8 mouse cellular contexts compared by ENCODE assay signal in the genomic region with DNA sequence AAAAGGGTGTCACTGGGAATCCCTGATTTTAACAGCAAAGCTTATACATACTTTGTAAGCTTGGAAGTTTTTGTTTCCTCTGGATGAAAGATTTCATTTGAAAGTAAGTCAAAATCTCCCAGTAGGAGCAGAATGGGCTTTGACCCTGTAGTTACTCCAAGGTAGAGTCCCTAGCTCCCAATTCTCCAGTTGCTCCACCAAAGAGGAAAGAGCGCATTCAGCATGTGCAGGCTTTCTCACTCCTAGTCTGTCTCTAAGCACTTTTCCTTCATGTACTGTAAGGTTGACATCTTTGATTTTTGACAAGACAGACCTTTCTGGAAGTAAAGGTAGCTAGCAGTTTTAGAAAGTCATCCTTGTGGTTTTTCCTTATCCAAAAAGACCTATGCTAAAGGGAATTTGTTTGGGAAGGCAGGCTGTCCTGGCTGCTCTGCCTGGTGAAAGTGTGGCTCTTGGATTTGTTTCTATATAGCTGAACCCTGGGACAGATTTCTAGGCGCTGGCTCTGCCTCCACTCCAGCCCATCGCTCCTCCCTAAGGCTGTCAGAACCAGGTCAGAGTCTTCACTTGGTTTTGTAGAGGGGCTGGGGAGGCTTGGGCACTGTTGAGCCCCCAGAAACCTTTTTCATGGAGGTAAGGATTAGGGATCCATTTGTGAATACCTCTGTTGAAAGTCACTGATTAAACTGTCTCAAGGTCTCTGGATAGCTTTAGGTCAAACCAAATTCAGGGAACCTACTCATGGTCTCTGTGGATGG. TPM values are rescaled to one million over a fixed set of nuclear protein-coding genes. Genes with fewer than 3 reads are reported as not detected.
A peak's percentile ranks its signal among the peaks of the same experiment; 100 is the strongest.
DNase-seq lines count a peak whose midpoint lies in the region; ATAC-seq lines count a peak whose summit lies in the region.

No protein-coding gene starts in this region.

- peaks cover 48% of the 10 kb centered on the region for H3K36me3 ChIP-seq in forebrain, embryonic 10.5 days (replicated peaks)
- H3K36me3 ChIP-seq in limb, embryonic 12.5 days, result peaks cover 33% of the 10 kb centered on the region
- H3K36me3 ChIP-seq in neural tube, embryonic 14.5 days (ENCODE audit: control insufficient read depth, insufficient read depth, low read length), result no peaks in the 10 kb centered on the region

- ATAC-seq in limb, embryonic 12.5 days (ENCODE audit: insufficient number of reproducible peaks, insufficient read depth, low FRiP score, low TSS enrichment, low read depth), result no peak
- no peak for ATAC-seq in neural tube, embryonic 14.5 days (ENCODE audit: low read depth)

- 90% methylated on average over 3 of the region's 3 CpGs for WGBS in forebrain, embryonic 10.5 days
- WGBS in limb, embryonic 12.5 days, result 94% methylated on average over 3 of the region's 3 CpGs
- WGBS in neural tube, embryonic 14.5 days, result 89% methylated on average over 3 of the region's 3 CpGs

- no peaks in the 10 kb centered on the region for H3K9me3 ChIP-seq in forebrain, embryonic 10.5 days
- H3K9me3 ChIP-seq in limb, embryonic 12.5 days, result no peaks in the 10 kb centered on the region
- no peaks in the 10 kb centered on the region for H3K9me3 ChIP-seq in neural tube, embryonic 14.5 days (ENCODE audit: control insufficient read depth, low read length)

- peak overlapping the region; percentile 92; the same call in 1 of the 2 replicates for H3K4me3 ChIP-seq in forebrain, embryonic 10.5 days
- no peak overlapping the region for H3K4me3 ChIP-seq in limb, embryonic 12.5 days (replicated peaks)
- H3K4me3 ChIP-seq in neural tube, embryonic 14.5 days (ENCODE audit: low read depth, low read length), result peak overlapping the region; percentile 98; the same call in 1 of the 2 replicates

- peak; percentile 36 to 38 for DNase-seq in cerebellum, postnatal 25 days
- DNase-seq in cerebellum, adult 8-10 months, result no peak
- peak; percentile 27 for DNase-seq in 3T3-L1 (ENCODE audit: low read depth, low spot score)
- no peak for DNase-seq in forebrain, embryonic 10.5 days (ENCODE audit: extremely low spot score, low spot score)
- DNase-seq in urinary bladder, adult 18-20 months (ENCODE audit: low spot score in 2 of 2), result no peak
- no peak for DNase-seq in left cerebral cortex, adult 11 months (ENCODE audit: low spot score)

- no peaks in the 10 kb centered on the region for H3K27me3 ChIP-seq in forebrain, embryonic 10.5 days (ENCODE audit: poor library complexity, severe bottlenecking)
- H3K27me3 ChIP-seq in limb, embryonic 12.5 days, result no peaks in the 10 kb centered on the region
- no peaks in the 10 kb centered on the region for H3K27me3 ChIP-seq in neural tube, embryonic 14.5 days (ENCODE audit: control insufficient read depth, insufficient read depth, low read length)

- H3K9ac ChIP-seq in limb, embryonic 12.5 days (replicated peaks), result no peak overlapping the region; the same call in 1 of the 2 replicates
- no peak overlapping the region for H3K9ac ChIP-seq in neural tube, embryonic 14.5 days (replicated peaks; ENCODE audit: low read depth, low read length)

- peak overlapping the region; percentile 24 for H3K4me2 ChIP-seq in limb, embryonic 12.5 days
- peak overlapping the region; percentile 35 for H3K4me2 ChIP-seq in neural tube, embryonic 14.5 days (ENCODE audit: low read depth, low read length)

- peak overlapping the region; percentile 70 for H3K27ac ChIP-seq in forebrain, embryonic 10.5 days
- peak overlapping the region; percentile 79 for H3K27ac ChIP-seq in limb, embryonic 12.5 days
- peak overlapping the region; percentile 55; the same call in 1 of the 2 replicates for H3K27ac ChIP-seq in neural tube, embryonic 14.5 days (ENCODE audit: low read depth, low read length)

- H3K4me1 ChIP-seq in forebrain, embryonic 10.5 days, result peaks cover 36% of the 10 kb centered on the region
- peaks cover 31% of the 10 kb centered on the region for H3K4me1 ChIP-seq in limb, embryonic 12.5 days (replicated peaks)
- H3K4me1 ChIP-seq in neural tube, embryonic 14.5 days (ENCODE audit: control insufficient read depth, insufficient read depth, low read length), result peaks cover 29% of the 10 kb centered on the region

RNA-seq across cellular contexts. Expression of a gene that starts 3.8 kb away (rescaled TPM):
- 18.8 and 19.2 TPM in 2 replicates for polyA plus RNA-seq in forebrain, embryonic 10.5 days (2016; fragmentation: Nextera tagmentation; extraction: Ambion mirVana)
- 26.3 and 26.8 TPM in 2 replicates for polyA plus RNA-seq in limb, embryonic 12.5 days (2016; fragmentation: Nextera tagmentation; extraction: Ambion mirVana)
- 15.8 and 18.5 TPM in 2 replicates for polyA plus RNA-seq in neural tube, embryonic 14.5 days (2014; fragmentation: Nextera tagmentation; extraction: Ambion mirVana)

RNA-seq across cellular contexts. Expression of a gene that starts 16.9 kb away (rescaled TPM):
- polyA plus RNA-seq in forebrain, embryonic 10.5 days (2016; fragmentation: Nextera tagmentation; extraction: Ambion mirVana), result 505 and 521 TPM in 2 replicates
- polyA plus RNA-seq in limb, embryonic 12.5 days (2016; fragmentation: Nextera tagmentation; extraction: Ambion mirVana), result 404 and 415 TPM in 2 replicates
- 197 and 245 TPM in 2 replicates for polyA plus RNA-seq in neural tube, embryonic 14.5 days (2014; fragmentation: Nextera tagmentation; extraction: Ambion mirVana)

RNA-seq across cellular contexts. Expression of a gene that starts 48.1 kb away (rescaled TPM):
- polyA plus RNA-seq in forebrain, embryonic 10.5 days (2016; fragmentation: Nextera tagmentation; extraction: Ambion mirVana), result 64.4 and 68.5 TPM in 2 replicates
- polyA plus RNA-seq in limb, embryonic 12.5 days (2016; fragmentation: Nextera tagmentation; extraction: Ambion mirVana), result 59.7 and 62.0 TPM in 2 replicates
- 62.7 and 70.4 TPM in 2 replicates for polyA plus RNA-seq in neural tube, embryonic 14.5 days (2014; fragmentation: Nextera tagmentation; extraction: Ambion mirVana)

Comparison
In these comparisons a context has a peak if more than half of its experiments do, and no peak if none do; other contexts are left out.
1. DNase-seq: peak in cerebellum, postnatal 25 days (2 of 2) and 3T3-L1 (single experiment); none in cerebellum, adult 8-10 months (single experiment), forebrain, embryonic 10.5 days (single experiment), urinary bladder, adult 18-20 months (0 of 2) and left cerebral cortex, adult 11 months (single experiment).
2. Peak in every context shown above with its lines, with median percentiles within 50 percentile points of each other: H3K27ac ChIP-seq.